Mouse (Mus musculus) Patski (cell line): ENCODE results near the gene Atp6v0c. TPM values are rescaled to one million over a fixed set of nuclear protein-coding genes. Genes with fewer than 3 reads are reported as not detected.

Source experiments
- ATAC-seq: fragments of 100-300 bp; one replicate; pipeline ENCODE4 v1.8.0; 2021
- CTCF ChIA-PET: fragments of 350-600 bp; sonication (Branson Sonifier 250); formaldehyde crosslinking; loops from one replicate; lab custom pipeline; 2022; ENCODE audit warnings: inconsistent platforms; lab: Charles Lee
- POLR2A ChIA-PET: fragments of 350-600 bp; sonication (Branson Sonifier 250); formaldehyde crosslinking; loops from one replicate; lab custom pipeline; 2022; ENCODE audit warnings: antibody characterized with exemption, inconsistent platforms; lab: Charles Lee
- DNase-seq: peaks from one replicate; pipeline ENCODE4 v3.0.0-alpha.2; 2011; ENCODE audit warnings: low read depth, low spot score
- H3K27me3 ChIP-seq: fragments of 371-371 bp; one replicate; pipeline ENCODE4 v1.5.1; 2021
- CTCF ChIP-seq: fragments of 100-300 bp; IDR thresholded peaks from one replicate; pipeline ENCODE4 v1.5.1; 2021
- in situ Hi-C: fragments of 300-500 bp; cut with MboI; formaldehyde crosslinking; loops from 3 replicates; pipeline ENCODE4 v1.11.1; 2018; ENCODE audit warnings: low pct_unique_long_range_greater_than_20kb, mixed read lengths
- polyA plus RNA-seq: library from polyadenylated mRNA; unstranded; gene quantifications from one replicate; pipeline ENCODE4 v1.2.3, GENCODE M21; 2021

Atp6v0c gene
- polyA plus RNA-seq, 1 experiment from 2014 or later = 426 TPM

DNA sequence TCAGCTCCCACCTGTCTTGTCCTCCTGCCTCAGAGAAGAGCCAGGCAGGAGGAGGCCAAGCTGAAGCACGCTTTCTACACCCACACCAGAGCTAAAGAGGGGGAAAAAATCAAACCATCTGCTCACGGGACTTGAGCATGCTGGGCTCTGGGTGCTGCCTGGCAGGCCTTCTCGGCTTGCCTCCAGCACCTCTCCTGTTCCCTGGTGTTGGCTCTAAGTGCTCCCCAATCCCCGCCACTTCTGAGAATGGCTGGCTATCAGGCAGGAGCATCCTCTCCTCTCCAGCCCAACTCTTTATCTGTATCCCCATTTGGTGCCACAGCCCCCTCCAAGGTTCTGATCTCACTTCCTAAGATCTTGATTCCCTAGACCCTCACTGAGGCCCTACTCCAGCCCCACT, 29.8 kb upstream of the Atp6v0c start:
- H3K27me3 ChIP-seq = no peaks in the 10 kb centered on the region
- in situ Hi-C loops = no loop called here
- POLR2A ChIA-PET = no interaction called here
- no peak for TF ChIP-seq CTCF
- ATAC-seq (no peak), DNase-seq (no peak)
- CTCF ChIA-PET = interaction anchor here (1.3 to 1.6 kb wide), 2 partner anchors 16 to 24 kb away, joined by 3 read pairs; no protein-coding TSS in a partner anchor

DNA sequence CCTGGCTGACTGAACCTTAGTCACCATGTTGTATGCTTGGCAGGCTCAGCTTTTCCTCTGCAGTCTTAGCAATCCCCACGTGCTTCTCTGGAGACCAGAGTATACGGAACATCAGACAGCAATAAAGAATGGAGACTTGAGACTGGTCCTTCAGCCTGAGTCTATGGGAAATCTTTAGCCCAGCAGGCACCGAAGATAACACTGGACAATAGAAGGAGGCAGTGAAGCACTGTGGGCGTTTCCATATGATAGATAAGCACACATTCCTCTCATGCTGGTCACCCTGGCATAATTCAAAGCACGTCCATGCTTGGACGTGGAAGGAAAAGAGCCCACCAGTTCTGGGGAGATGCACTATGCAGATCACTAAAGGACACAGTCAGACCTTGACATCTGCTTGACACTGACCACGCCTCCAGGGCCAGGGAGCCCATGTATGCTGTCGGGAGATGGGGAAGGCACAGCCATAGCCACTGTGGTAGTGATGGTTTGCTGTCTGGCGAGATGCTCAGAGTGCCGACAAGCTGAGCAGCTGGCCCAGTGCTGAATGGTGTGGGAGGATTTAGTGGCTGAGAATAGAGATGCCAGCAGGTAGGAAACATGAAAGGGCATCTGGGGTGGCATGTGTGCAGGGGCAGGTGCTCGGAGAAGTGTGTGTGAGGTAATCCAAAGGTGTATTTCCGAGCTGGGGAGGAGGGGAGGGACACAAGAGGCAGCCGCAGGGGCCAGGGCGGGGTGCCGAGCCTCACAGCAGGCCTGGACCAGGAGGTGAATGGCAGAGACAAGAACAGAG, 27.7 kb upstream of the Atp6v0c start:
- in situ Hi-C loops = no loop called here
- ChIA-PET POLR2A (no interaction called here), CTCF (no interaction called here)
- TF ChIP-seq CTCF = no peak
- no peak for ATAC-seq
- no peaks in the 10 kb centered on the region for H3K27me3 ChIP-seq
- no peak for DNase-seq

DNA sequence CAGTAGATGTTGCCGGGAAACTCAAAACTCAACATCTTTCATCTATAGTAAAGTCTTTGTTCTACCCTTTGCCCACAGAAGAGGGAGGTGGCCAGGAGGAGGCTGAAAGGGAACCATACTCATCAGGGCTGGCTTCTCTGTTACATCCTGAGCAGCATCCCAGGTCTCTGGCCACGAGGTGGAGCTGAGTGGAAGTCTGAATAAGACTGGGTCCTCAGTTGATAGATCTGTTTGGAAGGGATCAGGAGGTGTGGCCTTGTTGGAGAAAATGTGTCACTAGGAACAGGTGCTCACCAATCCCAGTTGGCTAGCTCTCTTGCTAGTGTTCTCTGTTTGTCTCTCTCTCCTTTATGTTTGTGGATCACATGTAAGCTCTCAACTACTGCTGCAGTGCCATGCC, 25.8 kb upstream of the Atp6v0c start:
- DNase-seq (no peak), ATAC-seq (no peak)
- in situ Hi-C loops = no loop called here
- H3K27me3 ChIP-seq = no peaks in the 10 kb centered on the region
- CTCF ChIA-PET = interaction anchor here (1.4 kb wide), 1 partner anchor 12 kb away, joined by 3 read pairs; no protein-coding TSS in a partner anchor
- no peak for TF ChIP-seq CTCF
- POLR2A ChIA-PET = no interaction called here

DNA sequence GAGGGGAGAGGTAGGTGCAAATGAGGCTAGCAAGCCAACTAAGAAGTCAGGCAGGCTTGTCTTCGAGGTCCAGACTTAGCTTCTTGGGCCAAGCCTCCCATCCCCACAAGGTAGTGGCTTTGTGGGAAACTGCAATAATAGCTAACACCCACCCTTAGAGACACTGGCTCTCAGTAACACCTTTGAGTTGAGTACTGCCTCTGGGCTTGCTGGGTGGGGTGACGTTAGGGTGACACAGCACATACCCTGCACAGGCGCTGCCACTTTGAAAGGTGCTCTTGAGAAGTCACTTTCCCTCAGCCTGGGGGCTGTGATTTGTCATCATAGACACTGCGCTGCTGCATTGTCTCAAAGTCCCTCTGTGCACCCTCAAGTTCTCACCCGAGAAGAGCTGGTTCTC, 24.3 kb upstream of the Atp6v0c start:
- in situ Hi-C loops = no loop called here
- no peak for TF ChIP-seq CTCF
- DNase-seq = no peak
- ChIA-PET POLR2A (no interaction called here), CTCF (interaction anchor here (0.8 kb wide), 1 partner anchor 51 kb away, joined by 3 read pairs; no protein-coding TSS in a partner anchor)
- H3K27me3 ChIP-seq = no peaks in the 10 kb centered on the region
- ATAC-seq = no peak

DNA sequence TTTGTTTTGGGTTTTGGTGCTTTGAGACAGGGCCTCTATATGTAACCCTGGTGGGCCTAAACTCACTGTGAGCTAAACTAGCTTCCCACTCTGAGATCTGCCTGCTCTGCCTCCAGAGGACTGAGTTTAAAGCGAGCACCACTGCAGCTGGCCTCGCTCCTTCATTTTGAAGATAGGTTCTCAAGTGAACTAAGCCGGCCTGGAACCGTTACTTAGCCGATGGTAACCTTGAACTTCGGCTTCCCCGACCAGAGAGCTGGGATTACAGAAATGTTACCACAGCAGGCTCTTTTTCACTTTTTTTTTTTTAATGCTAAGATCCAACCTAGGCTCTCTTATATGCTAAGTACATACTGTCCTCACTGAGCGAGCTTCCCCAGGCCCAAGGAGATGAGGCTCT, 23.8 kb upstream of the Atp6v0c start:
- in situ Hi-C loops = no loop called here
- no peaks in the 10 kb centered on the region for H3K27me3 ChIP-seq
- POLR2A ChIA-PET = no interaction called here
- no peak for TF ChIP-seq CTCF
- ATAC-seq = no peak
- DNase-seq = no peak
- CTCF ChIA-PET = interaction anchor here (0.8 kb wide), 1 partner anchor 52 kb away, joined by 3 read pairs; no protein-coding TSS in a partner anchor

DNA sequence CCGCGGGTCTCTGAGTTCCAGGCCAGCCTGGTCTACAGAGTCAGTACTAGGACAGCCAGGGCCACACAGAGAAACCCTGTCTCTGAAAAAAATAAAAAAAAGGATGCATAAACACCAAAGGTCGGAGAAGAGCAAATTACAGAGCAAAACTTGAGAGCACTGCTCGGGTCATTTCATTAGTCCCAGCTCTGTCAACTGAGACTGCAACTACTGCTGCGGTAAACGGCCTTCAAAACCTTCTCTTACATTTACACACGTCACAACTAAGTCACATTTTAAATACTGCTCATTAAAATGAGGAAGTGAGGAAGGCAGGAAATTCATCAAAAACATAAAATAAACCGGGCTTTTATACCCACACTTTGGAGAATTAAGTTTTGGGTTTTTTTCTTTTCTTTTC, 23.3 kb upstream of the Atp6v0c start:
- in situ Hi-C loops = no loop called here
- DNase-seq (no peak), ATAC-seq (no peak)
- ChIA-PET CTCF (interaction anchor here (0.8 kb wide), 1 partner anchor 52 kb away, joined by 3 read pairs; no protein-coding TSS in a partner anchor), POLR2A (no interaction called here)
- H3K27me3 ChIP-seq = no peaks in the 10 kb centered on the region
- TF ChIP-seq CTCF = no peak

DNA sequence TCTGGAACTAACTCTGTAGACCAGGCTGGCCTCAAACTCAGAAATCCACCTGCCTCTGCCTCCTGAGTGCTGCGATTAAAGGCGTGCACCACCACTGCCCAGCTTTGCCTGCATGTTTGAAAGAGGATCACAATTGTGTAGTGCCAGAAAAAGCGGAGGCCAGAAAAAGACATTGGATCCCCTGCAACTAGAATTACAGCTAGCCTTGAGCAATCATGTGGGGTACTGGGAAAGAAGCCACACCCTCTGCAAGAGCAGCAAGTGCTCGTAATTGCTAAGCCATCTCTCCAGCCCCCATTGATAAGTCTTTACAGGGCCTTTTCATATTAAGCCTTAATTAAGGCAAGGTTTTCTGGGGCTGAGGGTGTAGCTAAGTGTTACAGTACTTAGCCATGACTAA, 22.0 kb upstream of the Atp6v0c start:
- ChIA-PET CTCF (interaction anchor here (1.3 kb wide), 1 partner anchor 16 kb away, joined by 3 read pairs; no protein-coding TSS in a partner anchor), POLR2A (no interaction called here)
- DNase-seq = no peak
- no peaks in the 10 kb centered on the region for H3K27me3 ChIP-seq
- TF ChIP-seq CTCF = no peak
- in situ Hi-C loops = no loop called here
- no peak for ATAC-seq

DNA sequence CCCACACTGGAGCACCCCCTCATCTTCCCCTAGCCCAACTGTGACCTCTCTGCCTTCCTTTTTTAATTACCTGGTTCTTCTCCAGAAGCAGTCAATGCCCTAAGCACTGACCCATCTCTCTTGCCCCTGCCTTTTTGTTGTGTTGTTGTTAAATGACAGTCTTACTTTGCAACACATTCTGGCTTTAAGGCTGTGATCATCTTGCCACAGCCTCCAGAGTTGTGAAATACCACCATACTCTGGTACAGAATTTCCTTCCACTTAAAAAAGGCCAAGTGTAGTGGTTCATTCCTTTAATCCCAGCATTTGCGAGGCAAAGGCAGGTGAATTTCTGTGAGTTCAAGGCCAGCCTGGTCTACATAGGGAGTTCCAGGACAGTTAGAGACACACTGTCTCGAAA, 21.4 kb upstream of the Atp6v0c start:
- H3K27me3 ChIP-seq = no peaks in the 10 kb centered on the region
- ATAC-seq (no peak), DNase-seq (no peak)
- TF ChIP-seq CTCF = no peak
- ChIA-PET POLR2A (no interaction called here), CTCF (interaction anchor here (1.4 to 1.5 kb wide), 2 partner anchors 12 to 14 kb away, joined by 3 to 4 read pairs; no protein-coding TSS in a partner anchor)
- in situ Hi-C loops = no loop called here

DNA sequence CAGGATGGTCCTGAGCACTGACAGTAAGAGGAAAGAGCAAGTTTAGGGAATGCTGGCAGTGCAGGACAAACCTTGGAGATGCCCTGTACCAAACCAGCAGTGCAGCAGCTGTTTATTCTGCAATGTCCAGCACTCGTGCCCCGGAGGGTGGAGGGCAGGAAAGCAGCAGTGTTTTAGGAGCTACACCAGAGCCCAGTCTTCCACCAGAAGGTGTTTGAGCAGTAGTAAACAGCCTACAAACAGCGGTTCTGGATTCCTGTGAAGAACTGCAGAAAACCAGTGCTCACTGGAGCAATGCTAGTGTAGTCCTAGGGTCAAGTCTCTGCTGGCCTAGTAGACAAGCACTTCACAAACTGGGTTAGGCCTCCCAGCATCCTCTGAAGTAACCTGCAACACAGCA, 4.8 kb upstream of the Atp6v0c start:
- no peak for TF ChIP-seq CTCF
- ChIA-PET CTCF (interaction anchor here (1.0 to 1.5 kb wide), 2 partner anchors 11 to 216 kb away, joined by 3 to 5 read pairs; partner anchors contain the start of gene Amdhd2), POLR2A (no interaction called here)
- in situ Hi-C loops = loop anchor here (10.0 kb wide), 1 partner anchor 211 kb away; no protein-coding TSS in a partner anchor
- H3K27me3 ChIP-seq = no peaks in the 10 kb centered on the region
- no peak for DNase-seq
- ATAC-seq = no peak

DNA sequence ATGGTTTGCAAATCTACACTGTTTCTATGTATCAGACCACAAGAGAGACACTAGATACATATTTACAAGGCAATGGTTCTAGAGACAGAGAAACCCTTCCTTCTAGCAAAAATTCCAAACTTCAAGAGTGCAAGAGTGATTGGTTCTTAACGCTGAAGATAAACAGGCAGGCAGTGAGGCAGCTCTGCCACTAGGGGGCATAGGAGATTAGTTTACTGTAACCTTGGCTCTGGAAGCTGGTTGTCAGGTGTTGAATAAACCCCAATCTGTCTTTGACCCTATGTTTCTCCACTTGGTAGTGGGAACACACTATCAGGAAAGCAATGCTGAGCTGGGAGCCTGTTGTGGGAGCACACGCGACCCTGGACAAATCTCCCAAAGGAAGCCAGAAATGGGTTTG, 3.9 kb upstream of the Atp6v0c start:
- in situ Hi-C loops = loop anchor here (10.0 kb wide), 1 partner anchor 211 kb away; no protein-coding TSS in a partner anchor
- ChIA-PET CTCF (interaction anchor here (0.7 to 1.7 kb wide), 10 partner anchors 9 to 250 kb away, joined by 3 to 5 read pairs (median 3); partner anchors contain the start of genes Amdhd2 and Tedc2), POLR2A (no interaction called here)
- DNase-seq (no peak), ATAC-seq (no peak)
- TF ChIP-seq CTCF = peak; percentile 96
- no peaks in the 10 kb centered on the region for H3K27me3 ChIP-seq

DNA sequence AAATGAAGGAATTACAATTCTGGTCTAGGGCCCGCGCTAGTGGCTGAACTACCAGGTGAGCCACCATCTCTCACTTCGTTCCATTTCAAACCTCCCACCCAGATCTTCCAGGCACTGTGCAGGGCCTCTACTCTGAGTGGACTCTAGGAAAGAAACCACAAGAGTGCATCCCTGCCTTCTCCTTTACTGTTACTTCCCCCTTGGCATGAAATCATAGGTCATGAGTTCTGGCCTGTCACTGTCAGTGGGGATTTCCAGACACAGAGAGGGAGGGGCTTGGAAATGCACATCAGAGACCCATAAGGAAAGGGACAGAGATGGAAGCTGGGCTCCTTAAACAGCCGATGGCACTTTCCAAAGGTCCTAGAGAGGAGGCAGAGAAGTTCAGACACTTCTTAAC, 2.2 kb upstream of the Atp6v0c start:
- H3K27me3 ChIP-seq = no peaks in the 10 kb centered on the region
- ATAC-seq = no peak
- TF ChIP-seq CTCF = no peak
- CTCF ChIA-PET = interaction anchor here (1.2 kb wide), 1 partner anchor 8 kb away, joined by 3 read pairs; no protein-coding TSS in a partner anchor
- POLR2A ChIA-PET = interaction anchor here (1.2 kb wide), 1 partner anchor 262 kb away, joined by 3 read pairs; no protein-coding TSS in a partner anchor
- in situ Hi-C loops = loop anchor here (10.0 kb wide), 1 partner anchor 213 kb away; no protein-coding TSS in a partner anchor
- no peak for DNase-seq
